Mouse (Mus musculus): ENCODE data around the gene Sytl2. TPM values are rescaled to one million over a fixed set of nuclear protein-coding genes. Genes with fewer than 3 reads are reported as not detected.
A peak's percentile ranks its signal among the peaks of the same experiment; 100 is the strongest.

Gene Sytl2
- total RNA-seq, 1 experiment from 2014 or later, result not detected

- no peak for ATAC-seq (replicated peaks; ENCODE audit: low read depth, poor library complexity, severe bottlenecking)
These were observed 154.2 kb downstream of the Sytl2 start for GRCm38 (mm10) chr7:90456149-90456844.

GRCm38 (mm10) chr7:90456845-90457468 lies 154.9 kb downstream of the Sytl2 start, which contains the start of gene Tmem126a:
TSS of gene Tmem126a (minus strand) at chr7:90457229.
- ATAC-seq (replicated peaks; ENCODE audit: low read depth, poor library complexity, severe bottlenecking), result peak; percentile 93

GRCm38 (mm10) chr7:90457517-90457916 lies 155.5 kb downstream of the Sytl2 start:
- ATAC-seq (replicated peaks; ENCODE audit: low read depth, poor library complexity, severe bottlenecking), result 0 out of 2 replicates have a peak, but pooled peaks have one; percentile 9

Other genes with a start within 250 kb of the Sytl2 start
- 190 and 196 TPM in 2 replicates for gene Picalm, start 172.0 kb upstream of the Sytl2 start, total RNA-seq (2017)
- not detected in 2 replicates for gene Ccdc83, start 36.5 kb upstream of the Sytl2 start, total RNA-seq (2017)
- 0.82 TPM in 1 of 2 replicates, not detected in the other for gene Ccdc89, start 124.3 kb downstream of the Sytl2 start, total RNA-seq (2017)
- 87.2 and 94.8 TPM in 2 replicates for gene Crebzf, start 140.5 kb downstream of the Sytl2 start, total RNA-seq (2017)
- gene Tmem126a, start 155.0 kb downstream of the Sytl2 start, total RNA-seq (2017), result 23.3 and 25.1 TPM in 2 replicates
- gene Tmem126b, start 173.7 kb downstream of the Sytl2 start, total RNA-seq (2017), result 11.0 and 12.9 TPM in 2 replicates
- gene Dlg2, start 174.4 kb downstream of the Sytl2 start, total RNA-seq (2017), result 1.6 and 3.9 TPM in 2 replicates